Mouse (Mus musculus): ENCODE data around the gene Prpf3.
"Not testable (repeated sequence)": the region's sequence is repeated elsewhere in the genome, so short reads cannot be mapped to it uniquely, and the experiment has no call there.

Prpf3 gene

DNA sequence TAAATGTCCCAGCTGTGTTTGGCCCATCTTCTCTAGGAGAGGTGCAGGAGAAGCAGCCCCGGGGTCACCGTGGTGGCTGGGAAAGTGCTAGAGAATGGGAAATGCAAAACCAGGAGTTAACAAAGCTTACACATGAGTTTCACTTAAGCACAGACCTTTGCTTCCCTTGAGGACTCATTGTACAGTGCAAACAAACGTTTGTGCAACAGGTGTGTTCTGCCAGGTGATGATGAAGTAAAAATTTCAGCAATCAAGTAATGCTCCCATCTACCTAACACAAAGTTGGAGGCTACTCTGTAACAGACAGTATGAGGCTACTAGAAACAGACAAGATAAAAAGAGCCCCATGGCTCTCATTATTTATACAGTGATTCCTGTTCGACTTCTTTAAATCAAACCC is 23.4 kb upstream of the Prpf3 start:
- no peak for DNase-seq

DNA sequence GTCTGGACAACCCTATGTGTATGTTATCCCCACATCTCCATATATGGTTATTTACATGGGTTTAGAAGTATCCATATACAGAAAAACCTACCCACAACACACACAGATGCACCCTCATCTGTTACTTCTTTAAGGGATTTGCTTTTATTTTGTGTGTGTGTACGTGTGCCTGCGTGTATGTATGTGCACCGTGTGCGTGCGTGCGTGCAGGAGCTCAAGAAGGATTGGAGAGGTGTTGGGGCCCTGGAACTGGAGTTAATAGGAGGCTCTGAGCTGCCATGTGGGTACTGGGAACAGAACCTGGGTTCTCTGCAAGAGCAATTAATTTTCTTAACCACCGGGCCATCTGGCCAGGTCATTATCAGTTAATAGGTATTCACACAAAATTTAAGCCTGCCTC is 16.4 kb upstream of the Prpf3 start:
- no peak for DNase-seq

DNA sequence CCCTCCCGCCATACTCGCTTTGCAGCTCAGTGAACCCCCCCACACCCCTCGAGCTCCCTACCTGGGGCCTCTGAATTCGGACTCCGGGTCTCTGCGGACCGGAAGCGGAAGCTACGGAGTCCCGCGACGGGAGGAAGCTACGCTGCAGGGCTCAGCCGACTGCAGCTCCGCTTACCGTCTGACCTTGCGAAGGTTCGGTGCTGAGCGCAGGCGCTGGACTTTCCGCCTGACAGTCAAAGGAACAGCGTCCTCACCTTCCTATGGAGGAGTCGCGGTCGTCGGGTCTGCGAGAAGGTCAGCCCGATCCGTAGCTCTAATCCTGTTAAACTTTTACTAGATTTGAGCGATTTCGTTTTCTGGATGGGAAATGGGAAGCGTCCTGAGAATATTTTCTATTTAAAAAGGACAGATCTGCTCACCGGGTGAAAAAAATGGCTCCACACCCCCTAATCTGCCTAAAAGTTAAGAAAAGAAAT is 15.7 kb upstream of the Prpf3 start, which contains the start of gene Mrps21:
Gene Mrps21, minus strand, starts transcription at position 128 of the 476 bp plus-strand sequence.
- DNase-seq: peak; percentile 93

DNA sequence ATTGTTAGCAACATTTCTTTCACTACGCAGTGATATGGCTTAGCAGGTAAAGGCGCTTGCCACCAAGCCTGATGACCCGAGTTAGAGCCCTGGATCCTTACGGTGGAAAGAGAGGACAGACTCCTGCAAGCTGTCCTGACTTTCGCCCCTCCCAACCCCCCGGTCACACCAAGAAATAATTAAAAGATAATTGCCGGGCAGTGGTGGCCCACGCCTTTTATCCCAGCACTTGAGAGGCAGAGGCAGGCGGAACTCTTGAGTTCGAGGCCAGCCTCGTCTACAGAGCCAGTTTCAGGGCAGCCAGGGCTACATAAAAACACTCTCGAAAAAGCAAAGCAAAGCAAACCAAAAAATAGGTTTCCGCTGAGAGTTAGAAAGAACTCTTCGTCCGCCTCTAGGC is 15.3 kb upstream of the Prpf3 start:
- DNase-seq: no peak

DNA sequence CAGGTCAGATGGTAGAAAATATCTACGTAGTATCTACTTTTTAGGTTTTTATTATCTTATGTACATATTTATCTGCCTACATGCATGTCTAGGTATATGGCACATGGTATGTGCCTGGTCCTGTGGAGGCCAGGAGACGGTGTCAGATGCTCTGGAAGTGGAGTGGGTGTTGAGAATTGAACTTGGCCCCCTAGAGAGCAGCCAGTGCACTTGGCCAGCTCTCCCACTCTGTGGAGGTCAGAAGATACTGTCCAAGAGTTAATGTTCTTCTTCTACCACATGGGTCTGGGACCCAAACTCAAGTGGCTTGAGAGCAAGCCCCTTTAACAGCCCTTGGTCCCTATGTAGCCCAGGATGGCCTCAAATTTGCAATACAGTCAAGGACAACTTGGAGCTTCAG is 11.7 kb upstream of the Prpf3 start:
- peak; percentile 40 to 53 for DNase-seq

DNA sequence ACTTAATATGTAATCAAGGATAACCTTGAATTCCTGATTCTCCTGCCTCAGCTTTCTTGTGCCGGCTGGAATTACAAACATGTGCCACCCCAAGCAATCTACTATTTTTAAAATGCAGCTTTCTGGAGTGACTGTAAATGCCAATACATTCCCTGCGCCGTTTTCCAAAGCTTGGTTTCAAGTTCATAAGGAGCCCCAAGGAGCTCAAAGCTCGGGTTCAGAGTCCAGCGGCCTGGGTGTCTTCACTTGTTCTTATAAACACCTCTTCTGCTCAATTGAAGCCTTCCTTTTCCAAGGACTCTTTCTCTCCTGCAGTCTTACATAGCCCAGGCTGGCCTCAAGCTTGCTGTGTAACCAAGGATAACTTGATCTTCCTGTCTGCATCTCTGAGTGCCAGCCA is 10.4 kb upstream of the Prpf3 start:
- DNase-seq: peak; percentile 75 to 82

DNA sequence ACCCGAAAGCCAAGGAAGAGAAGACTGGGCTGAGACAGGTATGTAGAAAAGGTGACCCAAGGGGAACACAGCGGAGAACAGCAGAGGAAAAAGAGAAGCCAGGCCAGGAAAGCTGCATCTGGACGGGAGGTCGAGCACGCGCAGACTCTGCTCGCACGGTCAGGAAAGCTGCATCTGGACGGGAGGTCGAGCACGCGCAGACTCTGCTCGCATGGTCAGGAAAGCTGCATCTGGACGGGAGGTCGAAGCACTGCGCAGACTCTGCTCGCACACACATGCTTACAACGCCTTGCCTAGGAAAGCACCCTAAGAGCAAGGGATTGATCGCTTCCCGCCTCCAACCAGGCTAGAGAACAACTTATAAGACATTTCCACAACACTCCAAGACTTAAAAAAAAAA is 9.9 kb upstream of the Prpf3 start:
- DNase-seq: no peak

DNA sequence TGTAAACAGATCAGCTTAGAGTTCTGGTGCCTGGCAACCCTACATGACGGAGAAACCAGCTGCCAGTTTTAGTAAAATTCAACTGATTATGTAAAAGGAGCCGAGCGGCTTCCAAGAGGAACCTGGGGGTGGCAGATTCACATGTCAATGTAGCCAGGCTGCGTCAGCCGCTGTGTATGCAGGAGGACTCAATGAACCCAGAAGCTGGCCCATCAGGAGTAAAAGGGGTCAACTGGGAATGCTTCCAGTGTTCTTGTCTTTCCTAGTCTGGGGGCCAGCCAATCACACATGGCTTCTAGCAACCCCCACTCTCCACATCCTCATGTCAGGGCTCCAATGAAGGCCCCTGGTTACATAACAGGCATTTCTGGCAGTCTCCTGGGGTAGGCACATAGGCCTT is 9.4 kb upstream of the Prpf3 start:
- peak; percentile 76 to 92 for DNase-seq

DNA sequence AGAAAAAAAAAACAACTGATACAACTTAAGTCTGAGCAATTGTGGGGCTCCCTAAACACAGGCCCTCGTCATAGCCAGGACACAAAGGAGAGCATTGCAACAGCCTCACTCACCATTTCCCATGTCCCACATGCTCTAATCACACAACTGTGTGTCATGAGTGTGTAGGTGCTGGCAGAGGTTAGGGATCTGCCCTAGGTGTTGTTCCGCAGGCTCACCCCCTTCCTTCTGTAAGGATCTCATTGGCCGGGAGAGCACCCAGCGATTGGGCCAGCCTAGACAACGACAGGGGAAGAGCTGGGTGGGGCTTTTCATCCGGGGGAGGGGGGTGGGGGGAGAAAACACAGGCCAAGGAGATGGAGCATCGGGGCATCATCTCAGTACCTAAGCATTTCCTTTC is 7.9 kb upstream of the Prpf3 start:
- DNase-seq: no peak

DNA sequence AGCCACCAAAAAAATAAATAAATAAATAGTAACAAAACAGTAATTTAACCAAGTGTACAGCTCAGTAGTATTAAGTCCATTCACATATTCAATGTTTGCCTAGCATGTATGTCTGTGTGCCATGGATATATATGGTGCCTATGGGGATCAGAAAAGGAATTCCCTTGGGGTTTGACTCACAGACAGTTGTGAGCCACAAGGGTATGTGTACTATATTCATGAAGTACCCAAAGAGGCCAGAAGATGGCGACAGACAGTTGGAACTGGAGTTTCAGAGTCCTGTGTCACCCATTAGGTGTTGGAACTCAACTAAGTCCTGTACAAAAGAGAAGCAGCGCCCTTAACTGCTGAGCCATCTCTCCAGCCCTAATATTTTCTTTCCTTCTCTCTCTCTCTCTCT is 6.1 kb upstream of the Prpf3 start:
- peak; percentile 84 to 95 for DNase-seq

DNA sequence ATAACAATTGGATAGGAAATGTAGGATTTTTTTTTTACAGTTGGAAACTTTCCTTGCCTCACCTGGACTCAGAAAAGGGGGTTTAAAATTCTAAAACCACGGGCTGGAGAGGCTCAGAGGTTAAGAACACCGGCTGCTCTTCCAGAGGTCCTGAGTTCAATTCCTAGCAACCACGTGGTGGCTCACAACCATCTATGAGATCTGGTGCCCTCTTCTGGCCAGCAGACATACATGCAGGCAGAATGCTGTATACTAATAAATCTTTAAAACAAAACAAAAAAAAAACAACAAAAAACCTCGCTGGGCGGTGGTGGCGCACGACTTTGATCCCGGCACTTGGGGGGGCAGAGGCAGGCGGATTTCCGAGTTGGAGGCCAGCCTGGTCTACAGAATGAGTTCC is 5.5 kb upstream of the Prpf3 start:
- peak in 1 of 2 experiments; percentile 53 for DNase-seq

DNA sequence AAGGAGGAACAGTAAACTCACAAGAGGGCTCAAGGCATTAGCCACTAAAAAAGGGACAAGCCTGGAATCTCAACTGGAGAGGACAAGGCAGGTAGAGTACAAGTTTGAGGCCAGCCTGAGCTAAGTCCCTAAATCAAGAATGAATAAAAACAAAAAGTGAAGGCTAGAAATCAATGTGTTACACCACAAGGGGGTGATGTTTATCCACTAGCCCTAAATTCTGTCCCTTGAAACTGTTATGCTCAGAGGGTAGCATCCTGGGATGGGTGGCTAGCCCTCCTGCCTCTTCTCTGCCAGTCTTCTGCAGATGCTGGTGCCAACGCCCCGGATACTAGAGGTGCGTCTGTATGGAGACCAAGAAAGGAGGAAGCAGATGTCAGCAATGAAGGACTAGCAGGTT is 4.6 kb upstream of the Prpf3 start:
- DNase-seq: no peak

DNA sequence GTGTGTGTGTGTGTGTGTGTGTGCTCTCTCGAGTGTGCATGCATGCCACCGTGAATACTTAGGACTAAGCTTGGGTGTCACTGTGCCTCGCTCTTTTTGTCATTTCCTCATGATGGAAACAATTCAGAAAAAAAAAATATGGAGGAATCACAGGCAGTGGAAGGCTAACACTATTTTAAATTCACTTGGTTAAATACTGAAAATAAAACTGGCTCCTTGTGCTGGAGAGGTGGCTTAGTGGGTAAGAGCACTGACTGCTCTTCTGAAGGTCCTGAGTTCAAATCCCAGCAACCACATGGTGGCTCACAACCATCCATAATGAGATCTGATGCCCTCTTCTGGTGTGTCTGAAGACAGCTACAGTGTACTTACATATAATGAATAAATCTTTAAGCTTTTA is 2.6 kb upstream of the Prpf3 start:
- DNase-seq: not testable (repeated sequence)

DNA sequence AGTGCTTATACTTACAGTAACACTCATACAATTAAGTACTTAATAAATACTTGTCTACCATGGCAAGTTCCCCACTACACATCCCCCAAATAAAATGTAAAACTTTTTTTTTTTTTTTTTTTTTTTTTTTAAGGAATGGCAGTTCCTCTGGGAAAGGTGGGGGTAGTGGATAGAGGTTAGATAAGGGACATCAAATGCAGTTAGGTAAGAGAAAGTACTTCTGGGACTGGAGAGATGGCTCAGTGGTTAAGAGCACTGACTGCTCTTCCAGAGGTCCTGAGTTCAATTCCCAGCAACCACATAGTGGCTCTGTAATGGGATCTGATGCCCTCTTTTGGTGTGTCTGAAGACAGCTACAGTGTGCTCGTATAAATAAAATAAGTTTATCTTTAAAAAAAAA is 1.4 kb upstream of the Prpf3 start:
- DNase-seq: not testable (repeated sequence)

DNA sequence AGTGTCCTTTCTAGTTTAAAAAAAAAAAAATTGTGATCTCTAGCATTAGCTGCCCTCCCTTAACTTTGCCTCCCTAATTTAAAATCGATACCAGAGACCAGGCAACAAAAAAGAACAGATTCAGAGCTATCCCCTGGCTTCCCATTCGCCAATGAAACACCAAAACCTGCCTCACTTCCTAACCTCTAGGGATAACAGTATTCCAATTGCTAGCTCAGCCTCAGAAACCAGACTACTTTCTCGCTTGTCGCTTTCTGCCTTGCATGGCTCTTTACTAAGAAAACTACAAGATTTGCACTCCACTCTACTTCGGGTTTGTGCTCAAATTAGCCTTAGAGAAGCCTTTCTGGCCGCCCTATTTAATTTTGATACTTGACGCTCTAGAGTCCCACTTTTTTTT is 430 bp upstream of the Prpf3 start:
- no peak for DNase-seq

DNA sequence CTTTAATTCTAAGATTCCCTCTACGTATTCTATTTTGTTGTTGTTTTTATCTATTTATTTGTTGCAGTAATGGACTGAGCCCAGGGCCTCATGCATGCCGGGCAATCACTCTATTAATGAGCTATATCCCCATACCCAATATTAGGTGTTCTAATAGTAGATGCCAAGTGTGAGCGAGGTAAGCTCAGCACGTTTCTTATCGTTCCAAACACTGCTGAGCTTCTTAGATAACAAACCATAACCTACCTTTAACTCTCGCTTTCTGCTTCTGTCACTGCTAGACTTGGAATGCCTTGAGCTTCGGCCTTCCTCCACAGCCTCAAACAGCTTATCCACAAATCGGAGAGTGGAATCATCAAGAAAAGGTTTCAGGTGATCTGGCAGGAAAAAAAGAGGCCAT is 4.4 kb downstream of the Prpf3 start:
- DNase-seq: no peak

DNA sequence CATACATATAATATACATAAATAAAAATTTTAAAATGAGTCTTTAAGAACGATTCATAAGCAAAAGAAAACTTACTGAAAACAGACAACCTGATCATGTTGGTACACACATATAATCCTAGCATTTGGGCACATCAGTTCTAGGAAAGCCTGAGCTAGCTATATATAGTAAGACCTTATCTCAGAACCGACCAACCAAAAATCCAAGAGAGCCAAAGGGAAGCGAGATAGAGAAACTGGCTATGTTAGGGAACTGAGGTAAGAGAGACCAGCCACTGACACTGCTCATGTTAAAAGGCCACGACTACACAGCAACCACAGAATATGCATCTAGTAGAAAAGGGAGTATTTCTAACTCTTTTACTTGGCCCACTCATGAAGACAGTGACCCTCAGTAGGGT is 5.1 kb downstream of the Prpf3 start:
- DNase-seq: no peak

DNA sequence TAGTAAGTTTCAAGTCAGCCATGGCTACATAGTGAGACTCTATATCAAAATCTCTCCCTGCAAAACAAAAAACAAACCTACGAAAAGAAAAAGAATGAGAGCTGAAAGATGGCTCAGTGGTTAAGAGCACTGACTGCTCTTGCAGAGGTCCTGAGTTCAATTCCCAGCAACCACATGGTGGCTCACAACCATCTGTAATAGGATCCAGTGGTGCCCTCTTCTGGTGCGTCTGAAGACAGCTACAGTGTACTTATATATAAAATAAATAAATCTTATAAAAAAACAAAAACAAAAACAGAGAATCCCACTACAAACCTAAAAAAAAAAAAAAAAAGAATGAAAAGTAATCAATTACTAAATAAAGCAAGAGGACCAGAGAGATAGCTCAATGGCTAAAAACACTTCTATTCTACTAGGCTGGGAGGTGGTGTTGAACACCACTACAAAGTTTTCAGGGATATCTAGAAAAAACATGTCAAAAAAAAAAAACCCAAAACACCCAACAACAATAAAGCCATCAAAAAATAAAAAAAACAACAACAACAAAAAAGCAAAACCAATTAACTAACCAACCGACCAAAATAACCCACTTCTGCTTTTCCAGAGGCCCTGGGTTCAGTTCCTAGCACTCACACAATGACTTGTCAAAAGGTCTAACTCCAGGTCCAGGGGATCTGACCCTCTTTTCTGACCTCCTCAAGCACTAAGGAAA is 13.0 kb downstream of the Prpf3 start:
- DNase-seq: peak in 1 of 2 experiments; percentile 30

DNA sequence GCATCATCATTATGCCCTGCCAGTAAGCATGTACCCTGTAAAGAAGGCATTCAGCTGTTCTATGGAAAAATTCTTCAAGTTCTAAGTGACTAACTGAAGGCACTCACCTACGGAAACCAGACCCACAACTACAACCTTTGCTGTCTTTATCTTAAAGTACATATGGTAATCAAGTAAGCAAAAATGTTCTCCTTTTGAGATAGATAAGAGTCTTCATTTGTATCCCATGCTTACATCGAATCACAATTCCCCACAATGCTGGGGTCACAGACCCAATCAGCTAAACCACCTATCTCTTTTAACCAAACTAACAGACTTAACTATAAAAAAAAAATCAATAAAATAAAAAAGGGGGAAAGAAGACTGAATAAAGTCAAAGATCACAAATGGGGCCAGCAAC is 16.4 kb downstream of the Prpf3 start:
- DNase-seq: no peak

DNA sequence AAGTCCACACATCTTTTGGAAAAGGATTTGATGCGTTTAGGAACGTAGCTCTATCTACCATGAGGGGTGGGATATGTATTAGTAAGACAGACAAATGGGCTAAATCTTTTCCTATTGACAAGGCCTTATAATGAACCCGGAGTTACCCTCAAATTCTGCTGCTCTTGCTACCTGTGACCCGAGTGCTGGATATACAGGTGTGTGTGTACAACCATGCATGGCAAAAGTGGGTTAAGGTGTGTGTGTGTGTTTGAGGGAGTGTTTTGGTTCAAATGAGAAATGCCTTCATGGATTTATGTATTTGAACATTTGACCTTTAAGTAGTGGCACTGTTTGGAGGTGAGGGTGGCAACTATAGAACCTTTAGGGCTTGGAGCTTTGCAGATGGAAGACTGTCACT is 26.6 kb downstream of the Prpf3 start:
- DNase-seq: no peak

DNA sequence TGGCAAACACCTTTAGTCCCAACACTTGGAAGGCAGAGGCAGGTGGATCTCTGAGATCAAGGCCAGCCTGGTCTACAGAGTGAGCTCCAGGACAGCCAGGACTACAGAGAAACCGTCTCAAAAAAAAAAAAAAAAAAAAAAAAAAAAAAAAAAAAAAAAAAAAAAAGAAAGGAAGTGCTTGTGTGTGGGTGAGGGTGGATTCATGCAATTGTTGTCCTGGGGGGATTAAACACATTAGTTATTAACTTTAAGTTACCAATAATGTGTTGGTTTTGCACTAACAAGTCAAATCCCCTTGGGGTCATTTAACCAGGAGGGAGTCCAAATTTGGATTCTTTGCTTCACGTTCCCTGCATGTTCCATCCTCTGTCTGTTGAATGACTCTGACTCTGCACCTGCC is 29.4 kb downstream of the Prpf3 start:
- no peak for DNase-seq

DNA sequence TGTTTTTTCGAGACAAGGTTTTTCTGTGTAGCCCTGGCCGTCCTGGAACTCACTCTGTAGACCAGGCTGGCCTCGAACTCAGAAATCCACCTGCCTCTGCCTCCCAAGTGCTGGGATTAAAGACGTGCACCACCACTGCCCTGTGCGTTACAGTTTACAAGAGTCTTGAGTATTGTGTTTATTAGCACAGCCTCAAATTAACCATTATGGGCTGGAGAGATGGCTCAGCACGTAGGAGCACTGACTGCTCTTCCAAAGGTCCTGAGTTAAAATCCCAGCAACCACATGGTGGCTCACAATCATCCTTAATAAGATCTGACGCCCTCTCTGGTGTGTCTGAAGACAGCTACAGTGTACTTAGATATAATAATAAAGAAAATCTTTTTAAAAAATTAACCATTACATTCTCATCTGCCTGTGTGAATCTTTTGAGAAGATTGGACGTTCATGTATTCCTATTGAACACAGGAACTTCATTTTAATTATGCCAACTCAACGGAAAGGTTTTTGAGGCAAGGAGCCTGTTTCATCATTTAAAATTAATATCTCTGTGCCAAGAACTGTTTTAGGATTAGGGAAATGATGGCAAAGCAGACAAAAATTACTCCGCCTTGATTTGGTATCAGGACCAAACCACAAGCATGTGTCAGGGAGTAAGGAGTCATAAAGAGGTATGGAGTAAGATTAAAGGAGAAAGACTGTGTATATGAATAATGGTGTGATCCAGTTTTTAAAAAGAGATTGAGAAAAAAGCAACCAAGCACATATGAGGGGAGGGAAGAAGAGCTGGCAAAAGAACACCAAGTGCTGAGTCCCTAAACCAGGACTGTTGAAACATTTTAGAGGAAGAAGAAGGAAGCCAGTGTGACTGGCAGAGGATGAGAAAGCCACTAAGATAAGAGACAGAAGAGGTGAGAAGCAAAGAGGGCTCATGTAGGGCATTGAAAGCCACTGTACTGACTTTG is 35.4 kb downstream of the Prpf3 start:
- DNase-seq: peak; percentile 3 to 6

DNA sequence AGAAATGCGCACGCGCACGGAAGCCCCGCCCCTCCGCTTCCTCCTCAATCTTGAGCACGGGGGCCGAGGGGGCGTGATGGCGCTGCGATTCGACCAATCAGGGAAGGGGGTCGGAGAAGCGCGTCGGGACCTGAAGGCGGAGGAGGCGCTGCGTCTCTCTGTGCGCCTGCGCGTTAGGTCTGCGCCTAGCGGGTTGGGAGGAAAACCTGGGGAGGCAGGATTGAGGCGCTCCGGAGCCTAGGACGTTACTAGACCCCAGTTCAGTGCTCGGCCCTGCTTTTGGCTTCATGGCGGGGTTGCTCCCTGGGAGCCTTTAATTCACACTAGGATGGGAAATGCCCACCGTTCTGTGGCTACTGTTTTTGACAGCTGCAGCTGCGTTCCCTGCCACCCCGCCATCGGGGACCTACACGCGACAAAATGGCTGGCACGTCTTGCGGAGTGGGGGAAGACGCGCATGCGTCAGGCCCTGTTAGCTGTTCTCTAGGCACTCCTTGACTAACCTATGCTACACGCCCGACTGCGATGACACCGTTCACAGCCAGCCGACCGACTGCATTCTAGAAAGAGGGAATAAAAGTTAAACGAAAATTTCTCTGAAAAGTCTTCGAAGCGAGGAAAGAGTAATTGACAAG is 36.2 kb downstream of the Prpf3 start:
- peak; percentile 100 for DNase-seq
